Mouse (Mus musculus) bone marrow, adult 2 months (tissue): ENCODE measurements around the gene Atp4b.

ENCODE experiments used
- CTCF ChIP-seq: fragments of 200-500 bp; IDR thresholded peaks from 2 replicates; pipeline ENCODE4 v1.5.1; 2011; ENCODE audit warnings: low read length, control low read depth; ENCODE audit not compliant: control insufficient read depth, insufficient read depth
- POLR2A ChIP-seq: fragments of 200-500 bp; IDR thresholded peaks from 2 replicates; pipeline ENCODE4 v1.6.1; 2011; ENCODE audit warnings: low read depth, mild to moderate bottlenecking, control low read depth, low read length, borderline replicate concordance; ENCODE audit not compliant: control insufficient read depth

- TF ChIP-seq POLR2A, result no peak
- TF ChIP-seq CTCF, result no peak
Measured at GRCm38 (mm10) chr8:13339646-13339990, 57.0 kb downstream of the Atp4b start.
